Mouse (Mus musculus): ENCODE measurements around the gene Selenof. TPM values are rescaled to one million over a fixed set of nuclear protein-coding genes. Genes with fewer than 3 reads are reported as not detected.

Gene Selenof
- total and polyA plus RNA-seq, 3 experiments = 19.9 to 662 (median 314) TPM

- Histone ChIP-seq H3K36me3 (replicated peaks) (no peaks in the 10 kb centered on the region), H3K27me3 (ENCODE audit: insufficient read depth, low read length) (no peaks in the 10 kb centered on the region), H3K4me1 (ENCODE audit: insufficient read depth, low read depth, low read length) (peaks cover 40% of the 10 kb centered on the region), H3K9me3 (replicated peaks) (peaks cover 5% of the 10 kb centered on the region; the same call in 1 of the 2 replicates), H3K4me3 (ENCODE audit: low read depth, low read length) (no peak overlapping the region)
- ATAC-seq (ENCODE audit: extremely low read depth, insufficient number of reproducible peaks, low FRiP score, poor library complexity, severe bottlenecking) = no peak
- no peak for TF ChIP-seq GATA2 (IDR thresholded peaks at IDR 0.05; ENCODE audit: borderline replicate concordance, low read depth, low read length)
- no peak for TF ChIP-seq GATA1 (IDR thresholded peaks at IDR 0.05; ENCODE audit: borderline replicate concordance, low read length)
- TF ChIP-seq CTCF (IDR thresholded peaks at IDR 0.05; ENCODE audit: low read depth, low read length) = no peak
- no peak for DNase-seq (ENCODE audit: low spot score)
Observed at GRCm38 (mm10) chr3:144638110-144638509, 68.0 kb downstream of the Selenof start.

- no peaks in the 10 kb centered on the region for H3K27me3 ChIP-seq (ENCODE audit: insufficient read depth, low read length)
- no peaks in the 10 kb centered on the region for H3K36me3 ChIP-seq (replicated peaks)
- peaks cover 5% of the 10 kb centered on the region; the same call in 1 of the 2 replicates for H3K9me3 ChIP-seq (replicated peaks)
- no peak for DNase-seq (ENCODE audit: low spot score)
- TF ChIP-seq GATA2 (IDR thresholded peaks at IDR 0.05; ENCODE audit: borderline replicate concordance, low read depth, low read length) (no peak), CTCF (IDR thresholded peaks at IDR 0.05; ENCODE audit: low read depth, low read length) (no peak), GATA1 (IDR thresholded peaks at IDR 0.05; ENCODE audit: borderline replicate concordance, low read length) (no peak), TAL1 (conservative IDR thresholded peaks at IDR 0.05; ENCODE audit: low read depth, low read length) (no peak), POLR2AphosphoS5 (IDR thresholded peaks at IDR 0.05; ENCODE audit: insufficient replicate concordance, low read depth, low read length) (no peak)
- ATAC-seq (ENCODE audit: extremely low read depth, insufficient number of reproducible peaks, low FRiP score, poor library complexity, severe bottlenecking) = no peak
- H3K4me3 ChIP-seq (ENCODE audit: low read depth, low read length) = no peak overlapping the region
- H3K4me1 ChIP-seq (ENCODE audit: insufficient read depth, low read depth, low read length) = peaks cover 42% of the 10 kb centered on the region
Observed at GRCm38 (mm10) chr3:144639387-144639786, 69.3 kb downstream of the Selenof start.

- no peaks in the 10 kb centered on the region for H3K36me3 ChIP-seq (replicated peaks)
- no peak for DNase-seq (ENCODE audit: low spot score)
- ATAC-seq (ENCODE audit: extremely low read depth, insufficient number of reproducible peaks, low FRiP score, poor library complexity, severe bottlenecking) = no peak
- H3K9me3 ChIP-seq (replicated peaks) = peaks cover 6% of the 10 kb centered on the region; the same call in 1 of the 2 replicates
- no peak overlapping the region for H3K4me3 ChIP-seq (ENCODE audit: low read depth, low read length)
- peaks cover 45% of the 10 kb centered on the region for H3K4me1 ChIP-seq (ENCODE audit: insufficient read depth, low read depth, low read length)
- TF ChIP-seq TAL1 (conservative IDR thresholded peaks at IDR 0.05; ENCODE audit: low read depth, low read length) = no peak
- no peak for TF ChIP-seq CTCF (IDR thresholded peaks at IDR 0.05; ENCODE audit: low read depth, low read length)
- TF ChIP-seq GATA1 (IDR thresholded peaks at IDR 0.05; ENCODE audit: borderline replicate concordance, low read length) = no peak
- TF ChIP-seq POLR2AphosphoS5 (IDR thresholded peaks at IDR 0.05; ENCODE audit: insufficient replicate concordance, low read depth, low read length) = no peak
- no peak for TF ChIP-seq GATA2 (IDR thresholded peaks at IDR 0.05; ENCODE audit: borderline replicate concordance, low read depth, low read length)
- H3K27me3 ChIP-seq (ENCODE audit: insufficient read depth, low read length) = no peaks in the 10 kb centered on the region
Observed at GRCm38 (mm10) chr3:144640033-144640432, 69.9 kb downstream of the Selenof start.

- Histone ChIP-seq H3K4me1 (ENCODE audit: insufficient read depth, low read depth, low read length) (peaks cover 45% of the 10 kb centered on the region), H3K36me3 (replicated peaks) (no peaks in the 10 kb centered on the region), H3K9me3 (replicated peaks) (peaks cover 10% of the 10 kb centered on the region), H3K27me3 (ENCODE audit: insufficient read depth, low read length) (no peaks in the 10 kb centered on the region), H3K4me3 (ENCODE audit: low read depth, low read length) (no peak overlapping the region)
- DNase-seq (ENCODE audit: low spot score) (no peak), ATAC-seq (ENCODE audit: extremely low read depth, insufficient number of reproducible peaks, low FRiP score, poor library complexity, severe bottlenecking) (no peak)
- TF ChIP-seq CTCF (IDR thresholded peaks at IDR 0.05; ENCODE audit: low read depth, low read length) (no peak), GATA1 (IDR thresholded peaks at IDR 0.05; ENCODE audit: borderline replicate concordance, low read length) (no peak), POLR2AphosphoS5 (IDR thresholded peaks at IDR 0.05; ENCODE audit: insufficient replicate concordance, low read depth, low read length) (no peak), GATA2 (IDR thresholded peaks at IDR 0.05; ENCODE audit: borderline replicate concordance, low read depth, low read length) (no peak), TAL1 (conservative IDR thresholded peaks at IDR 0.05; ENCODE audit: low read depth, low read length) (no peak)
Observed at GRCm38 (mm10) chr3:144642141-144642540, 72.0 kb downstream of the Selenof start.

GRCm38 (mm10) chr3:144643301-144643871, 73.3 kb downstream of the Selenof start:
- no peak for DNase-seq (ENCODE audit: low spot score)

GRCm38 (mm10) chr3:144644202-144644601, 74.1 kb downstream of the Selenof start:
- ATAC-seq (ENCODE audit: extremely low read depth, insufficient number of reproducible peaks, low FRiP score, poor library complexity, severe bottlenecking) (no peak), DNase-seq (ENCODE audit: low spot score) (no peak)
- no peak overlapping the region for H3K4me3 ChIP-seq (ENCODE audit: low read depth, low read length)
- no peaks in the 10 kb centered on the region for H3K27me3 ChIP-seq (ENCODE audit: insufficient read depth, low read length)
- peaks cover 10% of the 10 kb centered on the region for H3K9me3 ChIP-seq (replicated peaks)
- TF ChIP-seq TAL1 (conservative IDR thresholded peaks at IDR 0.05; ENCODE audit: low read depth, low read length) = no peak
- no peaks in the 10 kb centered on the region for H3K36me3 ChIP-seq (replicated peaks)
- peaks cover 28% of the 10 kb centered on the region for H3K4me1 ChIP-seq (ENCODE audit: insufficient read depth, low read depth, low read length)

More at GRCm38 (mm10) chr3:144643301-144643871, 73.3 kb downstream of the Selenof start:
- ATAC-seq (ENCODE audit: extremely low read depth, insufficient number of reproducible peaks, low FRiP score, poor library complexity, severe bottlenecking) = no peak
- H3K36me3 ChIP-seq (replicated peaks) = no peaks in the 10 kb centered on the region
- H3K4me1 ChIP-seq (ENCODE audit: insufficient read depth, low read depth, low read length) = peaks cover 34% of the 10 kb centered on the region
- TF ChIP-seq POLR2AphosphoS5 (IDR thresholded peaks at IDR 0.05; ENCODE audit: insufficient replicate concordance, low read depth, low read length) (no peak), CTCF (IDR thresholded peaks at IDR 0.05; ENCODE audit: low read depth, low read length) (no peak), TAL1 (conservative IDR thresholded peaks at IDR 0.05; ENCODE audit: low read depth, low read length) (no peak), GATA1 (IDR thresholded peaks at IDR 0.05; ENCODE audit: borderline replicate concordance, low read length) (no peak), GATA2 (IDR thresholded peaks at IDR 0.05; ENCODE audit: borderline replicate concordance, low read depth, low read length) (no peak)
- H3K9me3 ChIP-seq (replicated peaks) = peaks cover 10% of the 10 kb centered on the region
- no peak overlapping the region for H3K4me3 ChIP-seq (ENCODE audit: low read depth, low read length)
- no peaks in the 10 kb centered on the region for H3K27me3 ChIP-seq (ENCODE audit: insufficient read depth, low read length)

Other genes starting within 250 kb of the Selenof start
- 37.8 and 43.6 TPM in 2 replicates for gene Hs2st1, start 123 bp upstream of the Selenof start, total RNA-seq (2014; fragmentation: Nextera tagmentation)
- gene Hs2st1, start 123 bp upstream of the Selenof start, total RNA-seq (2017) = 36.1 and 40.6 TPM in 2 replicates
- 6.1 and 7.6 TPM in 2 replicates for gene Hs2st1, start 123 bp upstream of the Selenof start, polyA plus RNA-seq (2012)
- 337 and 350 TPM in 2 replicates for gene Sh3glb1, start 150.0 kb downstream of the Selenof start, total RNA-seq (2014; fragmentation: Nextera tagmentation)
- gene Sh3glb1, start 150.0 kb downstream of the Selenof start, total RNA-seq (2017) = 73.7 and 79.8 TPM in 2 replicates
- gene Sh3glb1, start 150.0 kb downstream of the Selenof start, polyA plus RNA-seq (2012) = 42.4 and 51.0 TPM in 2 replicates
- 61.1 and 62.3 TPM in 2 replicates for gene Clca3a1, start 190.7 kb downstream of the Selenof start, total RNA-seq (2014; fragmentation: Nextera tagmentation)
- gene Clca3a1, start 190.7 kb downstream of the Selenof start, total RNA-seq (2017) = 19.8 and 21.0 TPM in 2 replicates
- 1.2 and 1.8 TPM in 2 replicates for gene Clca3a1, start 190.7 kb downstream of the Selenof start, polyA plus RNA-seq (2012)
- gene Clca3a2, start 249.2 kb downstream of the Selenof start, total RNA-seq (2014; fragmentation: Nextera tagmentation) = 1.7 TPM in 1 of 2 replicates, not detected in the other
- 0.05 and 0.41 TPM in 2 replicates for gene Clca3a2, start 249.2 kb downstream of the Selenof start, total RNA-seq (2017)
- not detected in 2 replicates for gene Clca3a2, start 249.2 kb downstream of the Selenof start, polyA plus RNA-seq (2012)